1 mouse cellular context compared by ENCODE assay signal in genomic region chr4:128784950-128785631, GRCm38 (mm10).
TF ChIP-seq lines count a peak whose summit lies in the region.

No protein-coding gene starts in this region.

TF ChIP-seq in CH12.LX, 34 proteins besides CTCF, POLR2A, EP300 and RAD21 (continued from another document):
- TF ChIP-seq MAZ (IDR thresholded peaks at IDR 0.05; ENCODE audit: low read depth, low read length) (no peak), MAFK (IDR thresholded peaks at IDR 0.05; ENCODE audit: insufficient replicate concordance, low read length) (no peak), E2F4 (IDR thresholded peaks at IDR 0.05; ENCODE audit: insufficient replicate concordance, low read depth, low read length) (no peak), ZKSCAN1 (IDR thresholded peaks at IDR 0.05; ENCODE audit: borderline replicate concordance, low read depth, low read length) (no peak), JUND (conservative IDR thresholded peaks at IDR 0.05; ENCODE audit: low read depth, low read length) (no peak), NRF1 (IDR thresholded peaks at IDR 0.05; ENCODE audit: low read depth, low read length) (no peak), POLR2AphosphoS2 (IDR thresholded peaks at IDR 0.05; ENCODE audit: low read depth, low read length) (no peak), NELFE (IDR thresholded peaks at IDR 0.05; ENCODE audit: low read depth, low read length) (no peak; the same call in 1 of the 2 replicates), UBTF (IDR thresholded peaks at IDR 0.05; ENCODE audit: low read depth, low read length) (no peak; the same call in 1 of the 2 replicates), ELF1 (IDR thresholded peaks at IDR 0.05; ENCODE audit: low read depth, low read length) (no peak), SIN3A (IDR thresholded peaks at IDR 0.05; ENCODE audit: low read length) (peak; percentile 66; the same call in 1 of the 2 replicates), MXI1 (IDR thresholded peaks at IDR 0.05; ENCODE audit: low read depth, low read length) (0 out of 2 replicates have a peak, but pooled peaks have one; percentile 20), ZNF384 (IDR thresholded peaks at IDR 0.05; ENCODE audit: low read depth, low read length) (no peak; the same call in 1 of the 2 replicates), ZMIZ1 (IDR thresholded peaks at IDR 0.05; ENCODE audit: low read depth, low read length) (no peak), RCOR1 (conservative IDR thresholded peaks at IDR 0.05; ENCODE audit: low read depth, low read length) (no peak), SMC3 (IDR thresholded peaks at IDR 0.05; ENCODE audit: low read depth, low read length) (no peak), TCF12 (IDR thresholded peaks at IDR 0.05; ENCODE audit: low read depth, low read length) (peak; percentile 48; the same call in 1 of the 2 replicates), CHD2 (IDR thresholded peaks at IDR 0.05; ENCODE audit: low read length) (no peak), TBP (conservative IDR thresholded peaks at IDR 0.05; ENCODE audit: low read depth, low read length) (peak; percentile 90)
